Mouse (Mus musculus) brain, adult 2 months (tissue): ENCODE measurements around the gene Pip4k2a.

ENCODE experiments used
- DNase-seq: peaks from one replicate; pipeline ENCODE4 v3.0.0; 2011; ENCODE audit warnings: low read depth, low spot score

Pip4k2a gene

DNA sequence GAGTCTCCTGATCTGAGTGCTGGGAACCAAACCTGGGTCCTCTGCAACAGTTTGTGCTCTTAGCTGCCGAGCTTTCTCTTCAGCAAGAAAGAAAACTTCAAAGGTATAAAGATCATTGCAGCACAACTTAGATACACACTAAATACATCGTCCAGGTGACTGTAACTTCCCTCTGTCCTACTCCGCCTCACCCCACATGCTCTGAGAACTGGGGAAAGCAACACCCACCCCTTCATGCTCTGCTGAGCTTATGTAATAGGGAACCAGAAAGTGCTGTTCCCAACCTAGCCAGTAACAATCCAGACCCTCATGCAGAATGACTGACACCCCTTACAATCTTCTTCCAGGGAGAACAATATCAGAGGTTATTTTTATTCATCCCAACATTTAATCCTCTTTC, 41.5 kb downstream of the Pip4k2a start:
- peak; percentile 53 for DNase-seq

- DNase-seq: no peak
Measured at GRCm38 (mm10) chr2:18955671-18956070, 42.3 kb downstream of the Pip4k2a start.

- no peak for DNase-seq
Measured at GRCm38 (mm10) chr2:18955022-18955421, 42.9 kb downstream of the Pip4k2a start.

- DNase-seq: no peak
Measured at GRCm38 (mm10) chr2:18954422-18954821, 43.5 kb downstream of the Pip4k2a start.

- DNase-seq: peak; percentile 78
Measured at GRCm38 (mm10) chr2:18952102-18952673, 45.7 kb downstream of the Pip4k2a start.

GRCm38 (mm10) chr2:18950758-18951157, 47.2 kb downstream of the Pip4k2a start:
- no peak for DNase-seq

- no peak for DNase-seq
Measured at GRCm38 (mm10) chr2:18948741-18949140, 49.2 kb downstream of the Pip4k2a start.

DNA sequence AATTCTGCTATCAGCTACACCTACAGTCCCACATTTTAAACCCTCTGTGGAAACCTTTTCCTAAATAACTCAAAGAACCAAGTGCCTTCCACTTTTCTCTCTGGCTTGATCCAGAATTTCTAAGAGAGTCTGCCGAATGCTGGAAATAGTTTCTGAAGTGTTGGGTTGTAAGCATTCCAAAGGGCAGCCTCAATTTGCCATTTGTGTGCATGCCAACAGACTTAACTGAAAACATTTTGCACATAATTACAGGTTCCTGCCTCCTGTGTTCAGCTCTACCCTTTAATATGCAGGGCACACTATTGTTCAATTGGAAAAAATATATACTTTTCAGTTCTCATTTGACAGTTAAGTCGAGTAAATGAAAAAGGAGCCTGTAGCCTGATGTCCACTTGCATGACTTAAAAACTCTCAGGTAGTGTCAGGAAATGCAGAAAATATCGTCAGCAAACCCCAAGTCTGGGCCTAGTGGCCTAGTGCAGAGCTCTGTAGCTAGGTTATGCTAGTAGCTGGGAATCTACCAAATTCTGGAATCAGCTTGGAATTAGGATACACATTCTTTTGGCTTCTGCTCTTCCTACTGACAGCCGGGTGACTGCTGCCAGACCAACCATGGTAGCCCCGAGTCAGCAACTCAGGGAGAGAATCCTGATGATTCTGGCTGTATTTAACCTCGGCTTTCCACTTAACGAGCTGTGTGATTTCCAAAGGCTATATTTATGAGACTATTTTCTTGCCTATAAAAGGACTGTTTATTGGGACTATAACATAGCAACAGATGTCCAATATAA, 50.1 kb downstream of the Pip4k2a start:
- DNase-seq: peak; percentile 62

DNA sequence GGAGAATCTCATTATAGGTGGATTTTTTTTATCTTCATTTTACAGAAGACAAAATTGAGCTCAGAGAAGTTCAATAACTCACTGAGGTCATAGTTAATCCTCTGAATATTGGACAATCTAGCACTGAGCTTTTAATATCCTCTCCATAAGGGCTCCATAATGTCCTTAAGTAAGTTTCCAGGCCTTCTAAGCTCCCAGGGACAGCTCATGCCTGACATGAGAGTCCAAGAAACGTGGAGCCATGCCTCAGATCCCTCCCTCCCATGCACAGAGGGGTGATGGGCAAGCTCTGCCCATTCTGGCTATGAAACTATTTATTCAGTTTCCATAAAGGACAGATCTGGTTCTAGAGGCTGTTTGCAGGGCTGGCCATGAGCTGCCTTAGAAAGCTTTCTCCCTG, 52.5 kb downstream of the Pip4k2a start:
- no peak for DNase-seq

DNA sequence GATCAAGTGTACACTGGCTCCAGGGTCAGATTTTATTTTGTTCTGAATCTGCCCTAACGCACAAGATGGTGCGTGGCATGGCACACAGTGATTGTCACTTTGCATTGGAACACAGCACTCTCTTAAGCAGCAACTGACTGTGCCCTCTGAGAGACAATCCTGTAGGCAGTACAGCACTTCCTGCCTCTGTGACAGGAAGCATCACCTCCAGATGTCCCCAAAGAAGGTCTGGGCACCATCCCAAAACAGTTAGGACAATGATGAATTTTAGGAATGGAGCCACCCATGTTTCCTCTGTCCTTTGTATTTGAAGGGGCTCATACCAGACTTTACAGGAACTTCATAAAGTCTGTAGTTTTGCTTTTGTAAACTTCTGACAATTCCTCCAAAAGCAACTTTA, 54.0 kb downstream of the Pip4k2a start:
- DNase-seq: peak; percentile 33

DNA sequence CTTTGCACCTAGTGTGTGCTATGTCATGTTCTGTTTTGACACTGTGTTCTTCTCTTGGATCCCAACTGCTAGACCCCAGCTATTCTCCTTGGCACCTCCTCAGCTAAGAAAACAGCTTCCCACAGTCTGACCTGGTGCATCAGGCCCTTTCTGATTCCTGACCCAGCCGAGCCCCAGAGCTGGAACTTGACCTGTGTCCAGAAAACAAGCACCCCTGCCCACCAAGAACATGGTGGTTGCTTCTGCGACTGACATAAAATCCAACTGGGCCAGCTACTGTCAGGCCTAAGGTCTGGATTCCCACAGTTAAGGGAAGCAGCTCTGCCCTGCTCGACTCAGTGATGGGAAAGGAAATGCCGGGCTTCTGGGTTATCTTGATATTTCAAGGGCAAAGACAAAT, 54.6 kb downstream of the Pip4k2a start:
- DNase-seq: no peak

- no peak for DNase-seq
Measured at GRCm38 (mm10) chr2:18940693-18941270, 57.1 kb downstream of the Pip4k2a start.

DNA sequence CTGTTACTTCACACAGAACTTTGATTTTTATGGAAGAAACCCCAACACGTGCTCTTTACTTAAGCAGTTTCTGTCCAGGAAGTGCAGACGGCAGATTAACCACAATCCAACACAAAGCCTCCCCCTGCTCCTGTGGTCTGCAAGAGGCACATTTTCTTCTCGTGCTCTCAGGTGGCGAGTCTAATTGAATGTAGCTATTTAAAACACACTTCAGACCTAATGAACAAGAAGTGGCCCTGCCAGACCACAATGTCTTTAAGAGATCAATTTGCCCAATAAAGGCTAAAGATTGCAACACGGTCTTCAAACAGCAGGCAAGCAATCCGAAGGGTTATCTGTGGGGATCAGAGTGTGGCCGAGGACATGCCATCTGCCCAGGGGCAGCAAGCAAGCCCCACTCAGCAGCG, 59.0 kb downstream of the Pip4k2a start:
- no peak for DNase-seq

GRCm38 (mm10) chr2:18938232-18938631, 59.7 kb downstream of the Pip4k2a start:
- no peak for DNase-seq

- DNase-seq: peak; percentile 39
Measured at GRCm38 (mm10) chr2:18937611-18938010, 60.3 kb downstream of the Pip4k2a start.

- DNase-seq: no peak
Measured at GRCm38 (mm10) chr2:18936446-18936845, 61.5 kb downstream of the Pip4k2a start.

DNA sequence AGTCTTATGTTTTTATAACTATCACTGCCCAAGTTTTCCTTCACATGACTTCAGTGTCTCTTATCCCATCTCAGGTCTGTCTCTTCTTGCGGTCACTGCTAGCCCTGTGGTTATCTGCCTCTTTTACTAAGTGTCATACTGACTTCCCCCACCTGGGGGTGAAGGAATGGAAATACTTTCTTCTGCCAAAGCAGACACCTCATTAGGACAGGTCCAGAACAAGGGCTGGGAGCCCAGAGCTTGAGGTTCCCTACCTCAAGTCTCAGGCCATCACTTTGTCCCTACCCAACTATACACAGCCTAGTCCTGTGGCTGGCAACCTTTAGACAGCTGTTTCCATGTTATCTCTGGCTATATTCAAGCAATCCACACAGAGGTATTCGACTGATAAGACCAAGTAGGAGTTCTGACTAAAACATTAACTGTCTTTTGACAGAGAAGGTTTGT, 62.3 kb downstream of the Pip4k2a start:
- no peak for DNase-seq

DNA sequence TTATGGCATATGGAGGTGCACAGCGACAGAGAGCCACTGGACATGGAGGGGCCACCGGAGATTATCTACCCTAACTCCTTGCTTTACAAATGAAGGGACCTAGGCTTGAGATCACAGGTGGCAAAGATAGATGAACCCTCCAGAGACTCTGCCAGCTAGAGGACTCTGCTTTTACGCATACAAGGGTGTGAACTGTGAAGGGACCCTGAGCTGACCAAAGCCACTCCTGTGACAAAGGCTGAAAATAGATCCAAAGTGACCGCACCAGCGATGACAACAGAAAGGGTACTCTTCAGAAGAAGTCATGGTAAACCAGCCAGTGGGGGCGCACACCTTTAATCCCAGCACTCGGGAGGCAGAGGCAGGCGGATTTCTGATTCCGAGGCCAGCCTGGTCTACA, 63.8 kb downstream of the Pip4k2a start:
- no peak for DNase-seq

- DNase-seq: no peak
Measured at GRCm38 (mm10) chr2:18933418-18933817, 64.5 kb downstream of the Pip4k2a start.

DNA sequence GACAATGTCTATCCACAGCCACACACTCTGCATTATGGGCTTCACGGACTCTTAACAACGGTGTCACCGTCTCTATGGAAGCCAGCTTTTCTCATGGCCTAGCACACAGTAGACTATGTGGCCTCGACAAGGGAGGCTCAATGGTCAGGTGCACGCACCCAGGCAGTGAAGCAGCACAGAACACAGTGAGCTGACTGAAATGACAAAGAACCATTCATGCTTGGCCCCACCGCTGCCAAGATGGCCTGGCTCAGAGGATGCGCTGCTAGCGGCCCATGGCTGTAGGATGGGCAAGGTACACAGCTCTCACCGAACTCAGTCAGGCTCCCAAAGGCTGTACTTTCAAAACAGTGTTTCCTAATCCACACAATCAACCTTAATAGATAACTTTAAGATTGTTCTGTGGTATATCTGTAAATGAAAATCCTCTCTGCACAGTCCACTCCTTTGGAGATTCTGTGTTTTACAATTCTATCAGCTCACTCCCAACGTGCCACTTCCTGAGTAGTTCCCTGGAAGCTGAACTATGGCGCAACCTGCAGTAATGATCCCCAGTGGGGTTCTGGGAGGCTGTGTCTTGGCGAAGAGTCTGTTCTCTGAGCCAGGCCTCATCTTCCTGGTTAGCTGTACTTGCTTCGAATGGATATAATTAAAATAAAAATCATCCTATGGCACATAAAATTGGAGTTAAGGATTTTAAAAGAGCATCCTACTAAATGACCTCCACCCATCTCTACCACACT, 67.4 kb downstream of the Pip4k2a start:
- peak; percentile 77 for DNase-seq

- no peak for DNase-seq
Measured at GRCm38 (mm10) chr2:18928597-18929257, 69.2 kb downstream of the Pip4k2a start.

DNA sequence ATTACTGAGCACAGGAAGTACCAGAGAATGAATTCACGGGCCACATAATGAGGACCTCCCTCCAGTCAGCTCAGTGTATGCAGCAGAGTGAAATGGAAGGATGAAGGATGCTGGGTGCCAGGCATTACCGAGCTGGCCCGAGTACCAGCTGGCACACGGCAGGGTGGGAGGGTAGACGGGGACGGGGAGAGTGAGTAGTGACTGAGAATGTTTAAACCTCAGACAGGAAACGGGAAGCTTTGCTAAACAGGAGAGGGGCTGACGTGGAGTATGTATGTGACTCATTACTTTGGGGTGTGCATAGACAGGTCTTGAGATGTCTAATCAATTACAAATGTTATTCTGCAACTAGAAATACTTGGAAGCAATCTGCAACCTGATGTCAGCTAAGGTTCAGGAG, 69.7 kb downstream of the Pip4k2a start:
- DNase-seq: peak; percentile 28
